Mouse (Mus musculus): Measurements from ENCODE around the gene Dnajb11.

Dnajb11 gene

GRCm38 (mm10) chr16:22881487-22881886, 23.8 kb downstream of the Dnajb11 start:
- WGBS = 75% methylated on average over 4 of the region's 4 CpGs

GRCm38 (mm10) chr16:22883441-22883840, 25.8 kb downstream of the Dnajb11 start:
- WGBS = 76% methylated on average over 5 of the region's 5 CpGs

DNA sequence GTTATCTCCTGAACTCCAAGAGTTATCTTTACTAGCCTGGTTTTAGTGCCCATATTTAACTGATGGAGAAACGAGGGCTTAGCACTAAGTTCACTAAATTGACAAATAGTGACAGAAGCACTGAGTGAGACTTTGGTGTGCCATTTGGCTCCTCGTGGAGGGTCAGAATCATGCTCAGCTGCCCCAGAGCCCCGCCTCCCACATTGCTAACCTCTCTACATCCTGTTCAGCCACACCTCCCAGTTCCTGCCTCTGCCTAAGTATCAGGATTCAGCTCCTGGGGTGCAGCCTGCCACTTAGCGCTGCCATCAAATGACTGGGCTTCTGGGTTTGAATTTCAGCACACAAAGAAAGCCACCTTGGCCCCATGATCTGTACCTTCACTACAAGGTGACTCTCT, 27.7 kb downstream of the Dnajb11 start:
- WGBS = 55% methylated on average over 4 of the region's 4 CpGs

DNA sequence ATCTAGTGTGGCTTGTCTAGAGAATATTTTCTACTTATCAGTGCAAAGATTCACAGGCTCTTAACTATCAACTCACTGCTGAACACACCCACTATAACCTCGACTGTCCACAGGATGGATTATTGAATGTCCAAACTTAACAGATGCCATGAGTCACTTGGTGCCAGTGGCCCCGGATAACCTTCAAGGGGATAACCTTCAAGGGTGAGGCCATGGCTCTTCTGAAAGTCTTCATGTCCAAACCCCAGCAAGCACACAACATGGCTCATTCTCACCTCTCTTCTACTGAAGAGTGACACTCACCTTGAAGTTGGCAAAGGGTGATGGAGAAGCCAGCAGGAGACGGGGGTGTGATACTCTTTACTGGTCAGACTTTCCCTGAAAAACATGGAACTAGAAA, 29.1 kb downstream of the Dnajb11 start:
- WGBS = 81% methylated on average over 3 of the region's 3 CpGs

DNA sequence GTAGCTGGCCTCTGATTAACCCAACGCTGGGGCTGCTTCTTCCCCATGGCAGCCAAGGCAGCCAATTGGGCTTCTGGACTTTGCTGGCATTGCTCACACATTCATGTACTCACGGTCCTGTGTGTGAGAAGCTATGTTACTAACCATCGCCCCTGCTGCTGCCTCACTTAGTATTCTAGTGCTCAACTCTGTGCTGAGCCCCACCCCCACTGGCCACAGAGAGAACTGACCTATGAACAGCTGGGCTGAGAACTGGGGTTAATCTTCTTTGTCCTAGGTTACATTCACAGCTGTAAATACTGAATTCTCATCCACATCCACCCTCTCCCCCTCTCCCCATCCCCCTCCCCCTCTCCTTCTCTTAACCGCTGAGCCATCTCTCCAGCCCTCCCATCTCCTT, 31.2 kb downstream of the Dnajb11 start:
- 79% methylated on average over 4 of the region's 4 CpGs for WGBS

GRCm38 (mm10) chr16:22889716-22890115, 32.1 kb downstream of the Dnajb11 start:
- WGBS = 91% methylated on average over 8 of the region's 8 CpGs

- WGBS = 71% methylated on average over 11 of the region's 11 CpGs
Observed at GRCm38 (mm10) chr16:22890683-22891510, 33.3 kb downstream of the Dnajb11 start, which contains the start of gene Ahsg. Gene Ahsg, plus strand, starts transcription at chr16:22891277.

- 94% methylated on average over 8 of the region's 8 CpGs for WGBS
Observed at GRCm38 (mm10) chr16:22891733-22892154, 34.1 kb downstream of the Dnajb11 start.

GRCm38 (mm10) chr16:22894095-22894494, 36.5 kb downstream of the Dnajb11 start:
- WGBS = 80% methylated on average over 8 of the region's 8 CpGs

DNA sequence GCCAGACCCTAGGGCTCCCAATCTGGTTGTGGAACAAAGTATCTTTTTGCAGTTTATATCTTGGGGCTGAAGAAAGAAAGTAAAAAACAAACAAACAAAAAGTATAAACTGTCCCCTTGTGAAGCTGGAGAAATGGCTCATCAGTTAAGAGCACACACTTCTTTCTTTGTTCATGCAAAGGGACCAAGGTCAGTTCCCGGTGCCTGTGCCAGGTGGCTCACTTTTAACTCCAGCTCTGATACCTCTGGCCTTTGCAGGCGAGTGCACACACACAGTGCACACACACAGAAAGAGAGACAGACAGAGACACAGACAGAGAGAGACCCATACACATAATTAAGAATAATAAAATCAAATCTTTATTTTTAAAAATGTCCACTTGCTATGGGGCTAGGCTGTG, 39.0 kb downstream of the Dnajb11 start:
- WGBS = 77% methylated on average over 2 of the region's 2 CpGs

- whole genome bisulfite sequencing = 53% methylated on average over 5 of the region's 5 CpGs
Observed at GRCm38 (mm10) chr16:22899346-22899745, 41.7 kb downstream of the Dnajb11 start.

- WGBS = 93% methylated on average over 10 of the region's 10 CpGs
Observed at GRCm38 (mm10) chr16:22899866-22900570, 42.4 kb downstream of the Dnajb11 start.

DNA sequence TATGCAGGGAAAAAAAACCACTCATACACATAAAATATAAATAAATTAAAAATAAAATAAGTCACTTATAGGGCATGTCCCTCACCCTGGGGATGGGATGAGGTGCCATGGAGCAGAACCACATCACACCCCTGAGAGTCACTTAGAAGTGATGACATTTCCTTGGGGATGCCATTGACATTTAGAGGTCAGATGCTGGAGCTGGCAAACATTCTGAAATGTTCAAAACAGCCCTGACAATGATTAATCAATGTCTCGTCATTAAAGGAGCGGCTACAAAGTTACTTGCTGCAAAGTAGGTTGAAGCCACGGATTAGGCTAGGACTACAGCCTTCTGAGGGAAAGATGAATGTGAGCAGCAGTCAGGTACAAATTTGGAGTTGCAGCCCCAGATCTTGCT, 43.7 kb downstream of the Dnajb11 start:
- WGBS = 93% methylated on average over 3 of the region's 3 CpGs

DNA sequence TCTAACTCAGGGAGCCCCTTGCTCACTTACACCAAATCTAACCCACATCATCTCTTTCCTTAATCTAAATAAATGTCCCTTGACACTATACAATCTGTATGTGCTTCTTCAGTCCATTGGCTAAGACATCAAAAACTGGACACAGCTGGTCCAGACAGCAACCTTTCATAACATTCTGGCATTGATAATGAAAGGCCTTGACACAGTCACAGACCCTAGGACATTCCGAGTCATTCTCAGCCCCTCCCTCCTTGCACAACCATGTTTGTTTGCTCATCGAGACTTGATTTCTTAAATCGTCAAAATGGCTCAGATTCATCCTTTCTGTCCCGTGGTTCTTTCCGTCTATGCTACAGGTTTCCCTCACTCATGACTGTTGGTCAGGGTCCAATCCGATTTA, 51.6 kb downstream of the Dnajb11 start:
- WGBS = 87% methylated on average over 6 of the region's 6 CpGs

DNA sequence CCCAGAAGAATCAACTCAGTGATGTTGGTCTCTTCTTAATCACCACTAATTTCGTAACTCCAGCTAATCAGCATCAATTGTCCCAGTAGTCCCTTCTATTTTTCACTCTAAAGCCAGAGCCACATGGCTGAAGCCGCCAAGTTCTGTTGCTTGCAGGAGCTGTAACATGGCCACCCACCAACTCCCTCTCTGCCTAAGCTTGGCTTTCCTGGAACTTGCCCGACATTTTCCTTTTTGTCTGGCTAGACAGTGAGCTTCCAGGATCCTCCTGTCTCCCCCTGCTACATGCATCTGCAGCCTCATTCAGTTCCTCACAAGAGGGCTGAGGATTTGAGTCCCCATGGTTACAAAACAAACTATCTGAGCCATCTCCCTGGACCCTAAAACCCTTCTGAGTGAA, 54.3 kb downstream of the Dnajb11 start:
- WGBS = 69% methylated on average over 3 of the region's 3 CpGs

DNA sequence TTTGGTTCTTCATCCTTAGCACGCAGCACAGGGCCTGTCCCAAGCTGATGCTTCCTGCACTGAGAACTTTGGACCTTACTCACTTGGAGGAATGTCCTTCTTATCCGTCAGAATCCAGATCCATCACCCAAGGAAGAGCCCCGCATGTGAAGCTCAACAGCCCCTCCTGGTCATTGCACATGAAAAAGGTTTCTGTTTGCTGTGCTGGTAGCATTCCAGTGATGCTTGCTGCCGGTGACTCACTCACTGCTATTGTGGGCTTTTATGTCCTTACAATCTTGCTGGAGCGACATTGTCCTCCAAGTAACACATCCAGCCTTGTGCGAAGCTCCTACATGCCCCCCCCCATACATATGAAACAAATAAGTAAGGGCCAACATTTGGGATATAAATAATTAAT, 55.2 kb downstream of the Dnajb11 start:
- WGBS = 63% methylated on average over 6 of the region's 6 CpGs

GRCm38 (mm10) chr16:22918034-22918433, 60.4 kb downstream of the Dnajb11 start, which contains the start of gene Fetub:
Gene Fetub, plus strand, starts transcription at chr16:22918334.
- 89% methylated on average over 5 of the region's 5 CpGs for WGBS

DNA sequence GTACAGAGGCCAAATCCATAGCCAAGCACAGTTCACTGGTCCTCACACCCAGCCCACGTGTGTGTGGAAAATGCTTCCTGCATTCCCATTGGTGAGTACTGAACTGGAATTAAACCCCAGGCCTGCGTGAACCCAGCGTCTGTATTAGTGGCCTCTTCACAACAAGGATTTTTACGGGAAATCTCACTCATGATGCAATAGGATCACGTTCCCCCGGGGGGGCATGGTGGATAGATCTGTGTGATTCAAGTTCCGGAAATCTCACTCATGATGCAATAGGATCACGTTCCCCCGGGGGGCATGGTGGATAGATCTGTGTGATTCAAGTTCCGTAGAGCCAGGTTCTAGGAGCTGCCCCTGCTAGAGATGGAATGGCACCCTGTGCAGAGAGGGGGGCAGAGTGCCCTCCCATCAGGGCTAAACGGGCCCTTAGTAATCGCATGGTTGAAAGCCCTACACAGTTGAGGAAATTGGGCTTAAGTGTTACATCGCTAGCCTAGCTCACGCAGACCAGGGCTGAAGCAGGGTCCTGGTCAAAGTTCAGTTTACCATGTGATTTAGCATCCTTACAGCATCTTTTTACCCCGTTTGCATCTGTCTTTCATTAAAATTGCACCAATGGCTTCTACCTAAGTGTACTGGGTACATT, 61.1 kb downstream of the Dnajb11 start:
- WGBS = 77% methylated on average over 15 of the region's 15 CpGs

DNA sequence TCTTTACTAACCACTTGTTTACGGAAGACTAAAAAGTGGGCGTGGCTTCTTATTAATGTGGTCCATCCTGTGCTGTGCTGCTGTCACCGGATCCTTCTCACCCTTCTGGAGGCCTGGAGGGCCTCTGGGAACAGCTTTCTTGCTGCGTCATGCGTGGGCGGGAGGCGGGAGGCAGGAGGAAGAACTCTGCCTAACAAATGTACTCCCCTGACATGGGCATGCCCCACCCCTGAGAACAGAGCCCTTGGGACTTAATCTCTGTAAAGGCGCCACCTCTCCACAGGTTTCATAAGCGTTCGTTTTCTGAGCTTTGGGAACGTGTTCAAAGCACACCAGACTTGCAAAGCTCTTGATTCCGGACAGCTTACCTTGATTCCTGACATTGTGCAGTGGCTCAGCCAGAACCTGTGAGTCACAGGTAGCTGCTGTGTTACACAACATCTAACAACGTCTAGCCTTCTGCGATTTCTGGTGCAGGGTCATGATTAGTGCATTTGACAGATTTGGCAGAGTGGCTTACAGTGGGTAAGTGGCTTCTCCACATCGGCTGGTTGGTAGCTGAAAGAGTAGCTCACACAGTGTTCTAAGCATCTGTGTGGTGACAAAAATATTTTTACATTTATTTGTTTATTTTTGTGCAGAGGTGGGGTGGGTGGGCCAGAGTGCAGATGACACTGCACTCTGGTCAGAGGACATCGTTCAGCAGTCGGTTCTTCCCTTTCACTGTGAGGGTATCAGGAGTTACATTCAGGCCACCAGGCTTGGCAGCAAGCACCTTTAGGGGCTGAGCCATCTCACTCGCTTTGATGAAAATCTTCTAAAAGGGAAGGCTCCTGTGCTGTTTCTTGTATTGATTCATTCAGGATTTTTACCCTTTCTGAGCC, 62.6 kb downstream of the Dnajb11 start:
- 68% methylated on average over 18 of the region's 18 CpGs for WGBS

DNA sequence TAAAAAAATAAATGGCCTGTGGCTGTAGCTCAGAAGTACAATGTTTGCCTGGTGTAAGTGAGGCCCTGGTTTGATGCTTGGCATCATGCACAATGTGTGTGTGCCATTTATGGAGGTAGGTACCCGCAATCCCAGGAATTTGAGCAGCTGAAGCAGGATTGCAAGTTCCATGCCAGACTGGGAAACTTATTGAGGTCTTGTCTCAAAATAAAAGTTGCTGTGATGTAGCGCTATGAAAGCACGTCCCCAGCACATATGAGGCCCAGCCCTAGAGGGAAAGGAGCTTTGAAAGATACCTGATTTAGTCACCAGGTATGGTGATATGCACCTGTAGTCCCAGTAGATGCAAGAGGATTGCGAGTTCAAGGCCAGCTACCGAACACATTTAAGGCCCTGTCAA, 64.1 kb downstream of the Dnajb11 start:
- WGBS = 86% methylated on average over 5 of the region's 5 CpGs

DNA sequence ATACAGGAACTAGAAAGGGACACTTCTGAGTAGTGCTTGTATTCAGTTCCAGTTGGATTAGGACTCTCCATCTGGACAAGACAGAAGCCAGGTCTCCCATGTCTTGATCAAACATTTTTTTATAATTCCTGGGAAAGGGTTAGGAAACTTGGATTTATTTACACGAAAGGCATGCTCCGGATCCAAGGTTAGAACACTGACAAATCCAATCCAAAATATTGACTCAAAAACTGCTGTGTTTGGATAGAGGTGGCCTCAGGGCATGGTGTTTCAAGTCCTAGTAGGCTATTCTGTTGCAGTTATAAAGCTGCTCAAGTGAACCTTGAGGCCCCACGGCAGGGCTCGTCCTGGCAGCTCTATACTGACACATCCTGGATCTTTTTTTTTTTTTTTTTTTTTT, 64.8 kb downstream of the Dnajb11 start:
- 81% methylated on average over 4 of the region's 4 CpGs for WGBS
